Mouse (Mus musculus) A20 (cell line): ENCODE data around the gene Vti1a.

Experiments
- DNase-seq: peaks from one replicate; pipeline ENCODE4 v3.0.0-alpha.2; 2011; ENCODE audit warnings: low read depth, low spot score

The Vti1a gene

GRCm38 (mm10) chr19:55585270-55586224 lies 269.5 kb downstream of the Vti1a start:
- no peak for DNase-seq

- DNase-seq, result no peak
These were observed 271.7 kb downstream of the Vti1a start for GRCm38 (mm10) chr19:55587638-55588421.

GRCm38 (mm10) chr19:55588948-55589896 lies 273.1 kb downstream of the Vti1a start:
- DNase-seq, result no peak

GRCm38 (mm10) chr19:55592876-55593691 lies 277.0 kb downstream of the Vti1a start:
- no peak for DNase-seq

GRCm38 (mm10) chr19:55593729-55594444 lies 277.8 kb downstream of the Vti1a start:
- no peak for DNase-seq

GRCm38 (mm10) chr19:55594451-55594850 lies 278.4 kb downstream of the Vti1a start:
- no peak for DNase-seq

GRCm38 (mm10) chr19:55595945-55596649 lies 280.0 kb downstream of the Vti1a start:
- DNase-seq, result no peak

GRCm38 (mm10) chr19:55596804-55597203 lies 280.7 kb downstream of the Vti1a start:
- no peak for DNase-seq

GRCm38 (mm10) chr19:55597296-55597695 lies 281.2 kb downstream of the Vti1a start:
- no peak for DNase-seq

GRCm38 (mm10) chr19:55597951-55598350 lies 281.9 kb downstream of the Vti1a start:
- no peak for DNase-seq

GRCm38 (mm10) chr19:55599124-55599523 lies 283.0 kb downstream of the Vti1a start:
- no peak for DNase-seq

- DNase-seq, result no peak
These were observed 291.6 kb downstream of the Vti1a start for GRCm38 (mm10) chr19:55607725-55608124.

GRCm38 (mm10) chr19:55608858-55609375 lies 292.8 kb downstream of the Vti1a start:
- DNase-seq, result no peak

GRCm38 (mm10) chr19:55609806-55610205 lies 293.7 kb downstream of the Vti1a start:
- no peak for DNase-seq

GRCm38 (mm10) chr19:55615743-55616142 lies 299.6 kb downstream of the Vti1a start:
- DNase-seq, result no peak

- no peak for DNase-seq
These were observed 300.2 kb downstream of the Vti1a start for GRCm38 (mm10) chr19:55616276-55616675.

- no peak for DNase-seq
These were observed 300.8 kb downstream of the Vti1a start for GRCm38 (mm10) chr19:55616937-55617336.

GRCm38 (mm10) chr19:55618546-55618945 lies 302.5 kb downstream of the Vti1a start:
- no peak for DNase-seq
